Mouse (Mus musculus) hindbrain, embryonic 13.5 days (tissue): Measurements from ENCODE around the gene Cdh18. TPM values are rescaled to one million over a fixed set of nuclear protein-coding genes. Genes with fewer than 3 reads are reported as not detected.
"Not testable (repeated sequence)": the region's sequence is repeated elsewhere in the genome, so short reads cannot be mapped to it uniquely, and the experiment has no call there.

Experiments used
- ATAC-seq: fragments of 200-750 bp; cut with Nextera tagmentation; 2 replicates; pipeline ENCODE4 v1.8.0; 2017; ENCODE audit warnings: moderate TSS enrichment; ENCODE audit not compliant: low FRiP score
- H3K27ac ChIP-seq: fragments of 300-500 bp; sonication (generic); 2 replicates; pipeline ENCODE4 v1.5.1; 2015; ENCODE audit warnings: inconsistent platforms, mild to moderate bottlenecking, moderate library complexity
- H3K27me3 ChIP-seq: fragments of 300-500 bp; sonication (generic); 2 replicates; pipeline ENCODE4 v1.6.1; 2015; ENCODE audit warnings: mild to moderate bottlenecking, inconsistent platforms
- H3K36me3 ChIP-seq: fragments of 300-500 bp; sonication (generic); 2 replicates; pipeline ENCODE4 v1.6.1; 2015; ENCODE audit warnings: mild to moderate bottlenecking, inconsistent platforms
- H3K4me1 ChIP-seq: fragments of 300-500 bp; sonication (generic); replicated peaks from 2 replicates; pipeline ENCODE4 v1.6.1; 2015; ENCODE audit warnings: inconsistent platforms
- H3K4me2 ChIP-seq: fragments of 300-500 bp; sonication (generic); 2 replicates; pipeline ENCODE4 v1.6.1; 2015; ENCODE audit warnings: inconsistent platforms, mild to moderate bottlenecking, moderate library complexity
- H3K4me3 ChIP-seq: fragments of 300-500 bp; sonication (generic); 2 replicates; pipeline ENCODE4 v1.5.1; 2015; ENCODE audit warnings: mild to moderate bottlenecking, inconsistent platforms
- H3K9ac ChIP-seq: fragments of 300-500 bp; sonication (generic); 2 replicates; pipeline ENCODE4 v1.6.1; 2015; ENCODE audit warnings: mild to moderate bottlenecking, inconsistent platforms
- H3K9me3 ChIP-seq: fragments of 300-500 bp; sonication (generic); 2 replicates; pipeline ENCODE4 v1.6.1; 2016; ENCODE audit warnings: inconsistent platforms
- WGBS: fragments of 180-500 bp; shearing (Covaris S2); methylation state at CpG from one replicate; pipeline ENCODE4 v1.1.7; 2015; 5-methylcytosine and 5-hydroxymethylcytosine counted together
- polyA plus RNA-seq: library from polyadenylated mRNA; unstranded; fragments of >200 nt; fragmentation: Nextera tagmentation; extraction: Ambion mirVana; gene quantifications from 2 replicates; pipeline ENCODE4 v1.2.1, GENCODE M21; 2015

Gene Cdh18
- polyA plus RNA-seq, 1 experiment from 2014 or later: 7.4 TPM

DNA sequence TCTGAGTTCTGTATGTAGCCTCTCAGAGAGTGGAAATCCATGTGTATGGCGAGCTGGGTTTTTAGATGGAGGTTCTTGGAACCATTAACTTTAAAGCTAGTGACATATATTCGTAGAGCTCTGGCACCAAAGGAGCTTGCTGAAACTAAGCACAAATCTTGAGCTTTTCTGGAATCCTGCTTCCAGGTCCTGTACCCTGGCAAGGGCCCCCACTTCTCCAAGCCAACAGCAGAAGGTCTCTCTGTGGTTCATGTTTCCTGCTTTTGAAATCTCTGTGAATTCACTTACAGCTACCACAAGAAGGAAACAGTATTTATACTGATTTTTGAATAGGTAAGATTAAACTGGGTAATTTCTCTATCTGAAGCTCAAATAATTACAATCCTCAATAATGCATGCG is 767.9 kb downstream of the Cdh18 start:
- WGBS: 92% methylated on average over 3 of the region's 3 CpGs
- H3K4me1 ChIP-seq: no peaks in the 10 kb centered on the region

DNA sequence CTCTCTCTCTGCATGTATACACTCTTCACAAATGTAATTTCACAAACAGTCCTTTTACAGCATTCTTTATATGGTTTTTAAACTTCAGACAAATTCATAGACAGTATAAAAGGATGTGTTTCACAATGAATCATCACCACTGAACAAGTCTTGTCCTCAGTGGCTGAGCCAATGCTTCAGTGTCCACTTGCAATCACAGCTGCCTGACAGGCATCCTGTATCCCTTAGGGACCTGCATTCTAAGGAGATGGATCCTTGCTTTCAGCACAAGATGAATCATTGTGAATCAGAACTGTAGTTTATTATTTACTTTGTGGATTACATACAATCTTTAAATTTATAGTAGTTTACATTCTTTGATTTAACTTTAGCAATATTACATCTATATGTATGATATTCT is 768.6 kb downstream of the Cdh18 start:
- H3K9ac ChIP-seq: no peak overlapping the region
- H3K4me3 ChIP-seq: no peak overlapping the region
- no peak overlapping the region for H3K27ac ChIP-seq
- H3K4me1 ChIP-seq: no peaks in the 10 kb centered on the region
- H3K9me3 ChIP-seq: no peaks in the 10 kb centered on the region
- H3K27me3 ChIP-seq: no peaks in the 10 kb centered on the region
- ATAC-seq: no peak
- no peaks in the 10 kb centered on the region for H3K36me3 ChIP-seq
- H3K4me2 ChIP-seq: no peak overlapping the region

More for the DNA sequence above, 767.9 kb downstream of the Cdh18 start:
- Histone ChIP-seq H3K4me3 (no peak overlapping the region), H3K27ac (no peak overlapping the region), H3K4me2 (no peak overlapping the region), H3K27me3 (no peaks in the 10 kb centered on the region), H3K9ac (no peak overlapping the region), H3K9me3 (no peaks in the 10 kb centered on the region), H3K36me3 (no peaks in the 10 kb centered on the region)
- no peak for ATAC-seq

DNA sequence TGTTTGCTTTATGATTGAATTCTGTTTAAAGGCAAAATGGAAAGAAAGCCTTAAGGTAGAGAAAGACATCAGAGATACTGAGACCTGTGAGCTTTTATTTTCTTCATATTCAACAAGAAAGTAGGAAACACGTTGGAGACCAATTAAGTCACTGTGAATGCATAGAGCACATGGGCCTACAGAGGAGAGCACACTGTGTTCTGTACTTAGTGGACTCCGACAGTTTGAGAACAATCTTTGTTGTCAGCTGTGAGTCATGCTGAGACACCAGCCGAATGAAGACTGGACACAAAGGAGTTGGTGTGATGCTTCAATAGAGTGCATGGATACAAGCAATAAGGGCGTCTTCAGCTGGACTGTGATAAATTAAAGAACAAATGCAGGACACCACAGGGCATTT is 791.5 kb downstream of the Cdh18 start:
- not testable (repeated sequence) for H3K4me1 ChIP-seq, H3K4me2 ChIP-seq, H3K36me3 ChIP-seq, H3K27ac ChIP-seq, ATAC-seq, H3K27me3 ChIP-seq, H3K9ac ChIP-seq, H3K4me3 ChIP-seq, H3K9me3 ChIP-seq
- no CpG with 5 or more reads among the region's 4 CpGs for WGBS

DNA sequence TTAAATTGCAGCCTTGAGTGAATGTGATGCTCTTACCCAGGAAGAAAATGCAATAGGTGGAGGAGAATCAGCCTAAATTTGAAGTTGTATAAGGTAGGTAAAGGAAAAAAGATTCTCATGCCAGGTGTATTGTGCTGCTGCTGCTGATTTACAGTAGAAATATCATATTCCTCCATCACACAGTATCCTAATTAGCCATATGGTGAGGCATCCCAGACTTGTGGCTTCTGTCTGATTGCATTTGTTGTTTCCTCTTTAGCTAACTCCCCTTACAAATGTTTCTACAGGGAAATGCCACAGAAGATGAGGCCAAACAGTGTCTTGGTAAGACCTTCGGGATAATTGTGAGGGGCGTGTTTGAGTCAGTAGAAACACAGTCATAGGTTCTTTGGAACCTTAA is 802.3 kb downstream of the Cdh18 start:
- Histone ChIP-seq H3K4me2 (no peak overlapping the region), H3K4me1 (no peaks in the 10 kb centered on the region), H3K27ac (no peak overlapping the region), H3K9me3 (no peaks in the 10 kb centered on the region), H3K27me3 (no peaks in the 10 kb centered on the region), H3K36me3 (no peaks in the 10 kb centered on the region), H3K9ac (no peak overlapping the region), H3K4me3 (no peak overlapping the region)
- WGBS: 84% methylated on average over 2 of the region's 2 CpGs
- ATAC-seq: no peak

DNA sequence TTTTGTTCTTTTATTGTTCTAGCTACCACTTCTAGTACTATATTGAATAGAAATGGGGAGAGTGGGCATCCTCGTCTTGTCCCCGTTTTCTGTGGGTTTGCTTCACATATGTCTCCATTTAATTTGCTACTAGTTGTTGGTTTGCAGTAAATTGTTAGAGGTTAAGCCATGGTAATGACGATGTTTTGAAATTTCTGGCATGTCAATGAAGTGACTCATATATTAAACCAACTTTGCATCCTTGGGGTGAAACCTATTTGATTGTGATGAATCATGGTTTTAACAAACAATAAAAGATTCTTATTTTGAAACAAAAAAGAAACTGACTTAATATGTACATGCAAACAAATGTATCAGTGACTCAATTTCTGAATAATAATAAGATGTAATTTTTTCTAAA is 817.5 kb downstream of the Cdh18 start:
- Histone ChIP-seq H3K4me2 (no peak overlapping the region), H3K36me3 (no peaks in the 10 kb centered on the region), H3K27me3 (no peaks in the 10 kb centered on the region), H3K9ac (no peak overlapping the region), H3K9me3 (no peaks in the 10 kb centered on the region), H3K4me3 (no peak overlapping the region), H3K27ac (no peak overlapping the region), H3K4me1 (no peaks in the 10 kb centered on the region)
- WGBS: 94% methylated on average over 3 of the region's 3 CpGs
- no peak for ATAC-seq

DNA sequence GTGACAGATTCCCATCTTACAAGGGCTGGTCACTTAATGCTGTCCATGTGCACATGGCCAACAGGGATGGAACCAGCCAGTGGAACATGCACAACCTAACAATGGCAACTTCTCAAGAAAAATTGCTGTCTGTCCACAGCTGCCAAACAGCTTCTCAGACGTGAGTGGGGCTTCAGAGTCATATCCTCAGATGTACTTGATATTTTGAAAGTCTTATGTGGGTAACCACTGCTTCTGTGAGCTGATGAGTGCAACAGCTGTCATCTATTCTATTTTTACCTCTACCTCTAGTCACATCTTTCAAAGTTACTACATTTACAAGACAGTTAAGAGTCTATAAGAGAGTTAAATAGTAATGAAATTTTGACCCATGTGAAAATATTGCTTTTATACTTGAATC is 818.9 kb downstream of the Cdh18 start:
- Histone ChIP-seq H3K27me3 (no peaks in the 10 kb centered on the region), H3K9ac (no peak overlapping the region), H3K36me3 (no peaks in the 10 kb centered on the region), H3K4me3 (no peak overlapping the region), H3K4me2 (no peak overlapping the region), H3K4me1 (no peaks in the 10 kb centered on the region), H3K9me3 (no peaks in the 10 kb centered on the region), H3K27ac (no peak overlapping the region)
- WGBS: 70% methylated on average over 1 of the region's 1 CpGs
- ATAC-seq: no peak

DNA sequence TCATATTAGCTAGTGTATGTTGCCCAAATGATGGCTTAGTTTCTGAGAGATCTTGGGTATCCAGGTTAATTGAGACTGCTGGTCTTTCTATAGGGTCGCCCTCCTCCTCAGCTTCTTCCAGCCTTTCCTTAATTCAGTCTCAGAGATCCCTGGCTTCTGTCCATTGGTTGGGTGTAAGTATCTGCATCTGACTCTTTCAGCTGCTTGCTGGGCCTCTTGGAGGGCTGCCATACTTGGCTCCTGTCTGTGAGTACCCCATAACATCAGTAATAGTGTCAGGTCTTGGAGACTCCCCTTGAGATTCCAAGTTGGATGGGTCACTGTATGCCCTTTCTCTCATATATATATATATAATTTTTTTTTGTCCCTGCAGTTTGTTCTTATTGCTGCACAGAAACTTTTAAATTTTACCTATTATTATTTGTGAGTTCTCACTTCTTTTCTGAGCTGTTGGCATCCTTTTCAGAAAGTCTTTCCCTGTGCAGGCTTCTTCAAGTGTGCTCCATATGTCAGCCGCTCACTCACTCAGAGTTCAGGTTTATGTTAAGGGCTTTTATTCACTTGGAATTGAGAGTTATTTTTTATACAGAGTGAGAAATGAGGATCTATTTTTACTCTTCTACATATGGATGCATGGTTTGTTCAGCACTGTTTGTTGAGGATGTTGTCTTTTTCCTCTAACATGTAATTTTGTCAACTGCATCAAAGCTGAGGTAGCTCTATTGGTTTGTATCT is 829.4 kb downstream of the Cdh18 start:
- no peak overlapping the region for H3K4me2 ChIP-seq
- H3K4me3 ChIP-seq: no peak overlapping the region
- H3K27ac ChIP-seq: no peak overlapping the region
- no peaks in the 10 kb centered on the region for H3K4me1 ChIP-seq
- 97% methylated on average over 2 of the region's 2 CpGs for WGBS
- H3K36me3 ChIP-seq: no peaks in the 10 kb centered on the region
- H3K9me3 ChIP-seq: no peaks in the 10 kb centered on the region
- H3K27me3 ChIP-seq: no peaks in the 10 kb centered on the region
- no peak for ATAC-seq
- no peak overlapping the region for H3K9ac ChIP-seq

DNA sequence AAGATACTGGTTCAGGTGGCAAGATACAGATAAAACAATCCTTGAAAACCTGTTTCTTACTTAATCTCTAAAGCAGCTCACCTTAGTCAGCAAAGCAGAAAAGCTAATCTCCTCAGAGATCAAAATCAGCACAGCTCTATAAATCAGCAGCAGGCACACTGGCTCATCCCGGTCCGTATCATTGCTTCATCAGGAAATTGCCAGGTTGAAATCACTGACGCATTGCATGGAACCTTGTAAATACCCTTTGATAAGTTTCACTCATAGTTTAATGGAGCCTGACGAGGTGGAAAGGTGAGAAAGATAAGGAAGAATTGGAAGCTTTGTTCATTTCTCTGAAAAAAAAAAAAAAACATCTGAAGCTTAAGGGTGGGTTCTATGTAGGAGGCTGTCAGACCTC is 837.0 kb downstream of the Cdh18 start:
- Histone ChIP-seq H3K9ac (no peak overlapping the region), H3K36me3 (no peaks in the 10 kb centered on the region), H3K4me2 (no peak overlapping the region), H3K27me3 (no peaks in the 10 kb centered on the region), H3K4me1 (no peaks in the 10 kb centered on the region), H3K27ac (no peak overlapping the region), H3K4me3 (no peak overlapping the region), H3K9me3 (no peaks in the 10 kb centered on the region)
- no peak for ATAC-seq
- 68% methylated on average over 4 of the region's 4 CpGs for WGBS

DNA sequence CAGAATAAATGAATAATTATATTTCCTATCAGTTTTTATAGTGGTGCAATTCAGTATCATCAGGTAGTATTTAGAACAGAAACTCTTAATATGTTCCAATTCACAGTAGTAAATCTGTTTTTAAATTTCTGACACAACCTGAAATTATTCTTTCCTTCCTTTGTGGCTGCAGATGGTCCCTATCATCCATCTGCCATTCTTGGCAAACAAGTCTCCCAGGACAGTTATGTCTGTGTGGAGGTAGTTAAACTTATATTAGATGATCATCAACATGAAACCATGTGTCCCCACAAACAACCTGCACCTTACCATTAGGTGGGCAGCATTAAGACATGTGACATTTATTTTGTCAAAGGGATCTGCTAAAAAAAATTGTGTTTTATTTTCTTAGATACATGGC is 847.8 kb downstream of the Cdh18 start:
- Histone ChIP-seq H3K27ac (no peak overlapping the region), H3K4me2 (no peak overlapping the region), H3K36me3 (no peaks in the 10 kb centered on the region), H3K4me3 (no peak overlapping the region), H3K4me1 (no peaks in the 10 kb centered on the region), H3K9ac (no peak overlapping the region), H3K27me3 (no peaks in the 10 kb centered on the region), H3K9me3 (no peaks in the 10 kb centered on the region)
- ATAC-seq: no peak

DNA sequence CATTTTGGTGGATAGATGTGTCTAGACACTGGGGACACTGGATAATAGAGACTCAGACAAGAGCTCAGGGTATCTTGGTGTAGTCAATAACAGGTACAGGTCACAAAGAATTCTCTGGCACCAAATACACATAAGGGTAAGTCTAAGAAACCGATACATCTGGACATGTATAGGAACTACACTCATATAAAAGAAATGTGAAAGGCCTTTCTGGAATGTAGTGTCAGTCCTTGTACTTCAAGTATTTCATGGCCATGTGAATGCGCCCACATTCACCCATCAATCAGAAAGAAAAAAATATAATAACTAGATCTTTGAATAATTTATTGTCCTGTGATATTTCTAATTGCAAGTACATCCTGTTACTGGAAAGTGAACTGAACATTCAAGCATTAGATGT is 855.0 kb downstream of the Cdh18 start:
- Histone ChIP-seq H3K36me3 (no peaks in the 10 kb centered on the region), H3K4me2 (no peak overlapping the region), H3K4me3 (no peak overlapping the region), H3K9ac (no peak overlapping the region), H3K27me3 (no peaks in the 10 kb centered on the region), H3K27ac (no peak overlapping the region), H3K4me1 (no peaks in the 10 kb centered on the region), H3K9me3 (no peaks in the 10 kb centered on the region)
- WGBS: 84% methylated on average over 2 of the region's 2 CpGs
- ATAC-seq: no peak

DNA sequence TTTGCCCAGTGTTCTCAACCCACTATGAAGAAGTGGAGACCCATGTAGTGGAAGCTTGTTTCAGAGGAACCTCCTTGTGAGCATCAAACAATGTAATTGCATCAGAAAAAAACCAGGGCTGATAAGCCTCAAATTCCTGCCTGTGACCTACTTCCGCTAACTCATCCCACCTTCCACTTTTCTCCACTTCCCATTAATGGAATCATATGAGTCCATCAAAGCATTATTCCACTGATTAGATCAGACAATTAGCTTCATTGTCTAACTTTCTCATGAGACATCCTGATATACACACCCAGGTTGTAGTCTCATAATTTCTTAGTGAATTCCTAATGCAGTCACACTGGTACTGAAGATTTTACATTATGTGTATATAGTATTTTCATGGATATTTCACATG is 859.4 kb downstream of the Cdh18 start:
- H3K4me3 ChIP-seq: no peak overlapping the region
- H3K4me2 ChIP-seq: no peak overlapping the region
- H3K9ac ChIP-seq: no peak overlapping the region
- H3K27me3 ChIP-seq: no peaks in the 10 kb centered on the region
- no peaks in the 10 kb centered on the region for H3K36me3 ChIP-seq
- WGBS: 94% methylated on average over 1 of the region's 1 CpGs
- no peak for ATAC-seq
- no peak overlapping the region for H3K27ac ChIP-seq
- no peaks in the 10 kb centered on the region for H3K4me1 ChIP-seq
- no peaks in the 10 kb centered on the region for H3K9me3 ChIP-seq

DNA sequence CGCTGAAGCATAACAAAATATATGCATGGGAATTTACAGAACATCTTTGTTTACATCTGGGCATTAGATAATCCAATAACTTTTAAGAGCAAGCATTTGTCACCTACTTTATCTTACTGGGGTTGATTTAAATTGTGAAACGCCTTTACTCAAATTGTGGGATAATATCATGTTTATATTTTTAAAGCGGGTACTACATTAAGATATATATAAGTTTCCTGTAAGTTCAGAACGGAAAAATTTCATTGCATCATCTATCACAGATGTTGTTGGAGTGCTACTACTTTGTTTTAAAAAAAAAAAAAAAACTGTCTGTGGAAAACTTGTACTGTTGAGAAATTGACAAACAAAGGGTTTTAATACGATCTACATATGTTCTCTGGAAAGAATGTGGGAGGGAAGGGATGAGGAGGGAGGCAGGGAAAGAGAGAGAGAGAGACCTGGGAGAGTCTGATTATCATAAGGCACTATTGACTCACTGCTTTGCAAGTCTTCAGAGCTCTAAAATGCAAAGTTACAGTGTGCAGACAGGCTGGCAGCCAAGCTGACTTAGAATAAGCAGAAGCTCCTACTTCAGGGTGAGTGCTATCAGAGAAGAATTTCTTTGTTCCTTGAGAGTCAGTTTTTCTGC is 867.7 kb downstream of the Cdh18 start:
- WGBS: 78% methylated on average over 5 of the region's 5 CpGs
- Histone ChIP-seq H3K27ac (no peak overlapping the region), H3K27me3 (no peaks in the 10 kb centered on the region), H3K9me3 (no peaks in the 10 kb centered on the region), H3K4me2 (no peak overlapping the region), H3K36me3 (no peaks in the 10 kb centered on the region), H3K4me1 (no peaks in the 10 kb centered on the region), H3K9ac (no peak overlapping the region), H3K4me3 (no peak overlapping the region)
- no peak for ATAC-seq

DNA sequence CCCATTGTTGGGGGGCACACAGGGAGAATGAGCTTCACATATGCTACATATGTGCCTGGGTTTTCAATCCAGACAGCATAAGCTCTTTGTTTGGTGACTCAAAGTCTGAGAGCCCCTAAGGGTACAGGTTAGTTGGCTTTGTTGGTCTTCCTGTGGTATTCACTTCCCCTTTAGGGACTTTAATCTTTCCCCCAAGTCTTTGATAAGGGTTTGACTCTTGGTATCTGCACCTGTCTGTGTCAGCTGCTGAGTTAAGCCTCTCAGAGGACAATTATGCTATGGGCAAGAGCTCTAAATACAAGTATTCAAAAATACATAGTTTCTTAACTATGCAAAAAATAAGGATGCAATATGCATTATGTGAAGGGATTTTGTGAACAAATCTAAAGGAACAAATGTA is 869.3 kb downstream of the Cdh18 start:
- no peak overlapping the region for H3K9ac ChIP-seq

More for the DNA sequence above, 869.3 kb downstream of the Cdh18 start:
- ATAC-seq: no peak
- Histone ChIP-seq H3K4me2 (no peak overlapping the region), H3K4me3 (no peak overlapping the region), H3K4me1 (no peaks in the 10 kb centered on the region), H3K9me3 (no peaks in the 10 kb centered on the region), H3K36me3 (no peaks in the 10 kb centered on the region), H3K27me3 (no peaks in the 10 kb centered on the region), H3K27ac (no peak overlapping the region)
